In genomic region chr13:56078724-56079262, GRCm38 (mm10) we compare ENCODE assay signal across 15 mouse cellular contexts. TPM values are rescaled to one million over a fixed set of nuclear protein-coding genes. Genes with fewer than 3 reads are reported as not detected.
DNase-seq lines count a peak whose midpoint lies in the region; ATAC-seq and TF ChIP-seq lines count a peak whose summit lies in the region.
"Had no signal": no experiment of that assay in that cellular context is flagged by ENCODE, and none has a peak within 500 bp of the region (broad histone marks: within the 10 kb centered on the region; RNA-seq: fewer than 3 reads in every experiment).

No protein-coding gene starts in this region.

- 81% methylated on average over 17 of the region's 17 CpGs for WGBS in liver, postnatal 0 days (ENCODE audit: insufficient replicate concordance)
- 31% methylated on average over 17 of the region's 17 CpGs for WGBS in neural tube, embryonic 13.5 days

- no peaks in the 10 kb centered on the region for H3K27me3 ChIP-seq in liver, postnatal 0 days (ENCODE audit: insufficient read depth, low read length)
- H3K27me3 ChIP-seq in neural tube, embryonic 13.5 days: no peaks in the 10 kb centered on the region
- H3K27me3 ChIP-seq: liver, embryonic 13.5 days had no signal

- no peak for TF ChIP-seq CTCF in liver, postnatal 0 days (IDR thresholded peaks at IDR 0.05; ENCODE audit: low read depth)

- DNase-seq in liver: peak; percentile 19
- DNase-seq in liver, postnatal 0 days: no peak
- peak; percentile 44 for DNase-seq in embryo, embryonic 11 days
- DNase-seq in forelimb bud, embryonic 11.5 days (ENCODE audit: low read depth, low spot score): peak; percentile 48
- DNase-seq in layer of hippocampus, adult 8-10 months (ENCODE audit: low spot score in 2 of 2): no peak
- no peak for DNase-seq in kidney, adult 11 months
- DNase-seq: cerebellum, postnatal 14 days; gastrocnemius, adult 2 months; heart, postnatal 10 days; liver, embryonic 13.5 days; thymus, postnatal 36 days had no signal

- no peaks in the 10 kb centered on the region for H3K9me3 ChIP-seq in liver, postnatal 0 days (ENCODE audit: low read length)
- no peaks in the 10 kb centered on the region for H3K9me3 ChIP-seq in neural tube, embryonic 13.5 days
- H3K9me3 ChIP-seq: liver, embryonic 13.5 days had no signal

- H3K4me3 ChIP-seq in liver, postnatal 0 days (ENCODE audit: low read depth, low read length): no peak overlapping the region
- H3K4me3 ChIP-seq in neural tube, embryonic 13.5 days: no peak overlapping the region
- H3K4me3 ChIP-seq: gastrocnemius, adult 2 months; layer of hippocampus, adult 2 months; liver, embryonic 13.5 days had no signal

- no peak overlapping the region for H3K27ac ChIP-seq in liver, postnatal 0 days (ENCODE audit: low read depth)
- H3K27ac ChIP-seq in neural tube, embryonic 13.5 days (replicated peaks): peak overlapping the region; percentile 70
- H3K27ac ChIP-seq: gastrocnemius, adult 2 months; hindbrain, postnatal 0 days; layer of hippocampus, adult 2 months; liver, embryonic 13.5 days had no signal

- H3K36me3 ChIP-seq in liver, postnatal 0 days (replicated peaks; ENCODE audit: insufficient read depth, low read length): peaks cover 89% of the 10 kb centered on the region
- H3K36me3 ChIP-seq in neural tube, embryonic 13.5 days: peaks cover 94% of the 10 kb centered on the region

- H3K4me1 ChIP-seq in liver, postnatal 0 days (ENCODE audit: insufficient read depth): no peaks in the 10 kb centered on the region
- peaks cover 21% of the 10 kb centered on the region for H3K4me1 ChIP-seq in neural tube, embryonic 13.5 days (replicated peaks)
- H3K4me1 ChIP-seq: liver, embryonic 13.5 days had no signal

- ATAC-seq in liver, postnatal 0 days: no peak
- peak; percentile 79 for ATAC-seq in neural tube, embryonic 13.5 days (ENCODE audit: low read depth)
- ATAC-seq: forebrain, embryonic 14.5 days; hindbrain, postnatal 0 days had no signal

- H3K4me2 ChIP-seq in liver, postnatal 0 days (ENCODE audit: low read depth, low read length): no peak overlapping the region
- H3K4me2 ChIP-seq in neural tube, embryonic 13.5 days: no peak overlapping the region
- H3K4me2 ChIP-seq: liver, embryonic 13.5 days had no signal

- no peak for TF ChIP-seq EP300 in liver, postnatal 0 days (IDR thresholded peaks at IDR 0.05; ENCODE audit: low read depth)

- H3K9ac ChIP-seq in liver, postnatal 0 days (replicated peaks): no peak overlapping the region
- 0 out of 2 replicates have a peak overlapping the region, but pooled peaks have one; percentile 31 for H3K9ac ChIP-seq in neural tube, embryonic 13.5 days
- H3K9ac ChIP-seq: liver, embryonic 13.5 days had no signal

RNA-seq across cellular contexts. Expression of gene H2afy, which starts 57.4 kb away (rescaled TPM):
- polyA plus RNA-seq in liver, postnatal 0 days (2015; fragmentation: Nextera tagmentation; extraction: Ambion mirVana): 84.3 and 87.4 TPM in 2 replicates
- 367 and 382 TPM in 2 replicates for polyA plus RNA-seq in neural tube, embryonic 13.5 days (2015; fragmentation: Nextera tagmentation; extraction: Ambion mirVana)
- 100 to 1,000 TPM; 118 to 123 (median 120) TPM for total RNA-seq in layer of hippocampus, adult 8-10 months (2022)

Comparison
In these comparisons a context has a peak if more than half of its experiments do, and no peak if none do; other contexts are left out.
1. DNase-seq: peak in liver (single experiment), embryo, embryonic 11 days (single experiment) and forelimb bud, embryonic 11.5 days (single experiment); none in liver, postnatal 0 days (single experiment), layer of hippocampus, adult 8-10 months (0 of 2) and kidney, adult 11 months (single experiment).